Mouse (Mus musculus) heart, postnatal 10 days (tissue): ENCODE data around the gene Ppard. TPM values are rescaled to one million over a fixed set of nuclear protein-coding genes. Genes with fewer than 3 reads are reported as not detected.
A peak's percentile ranks its signal among the peaks of the same experiment; 100 is the strongest.

Experiments
- DNase-seq, 2 experiments: peaks; one replicate each; pipeline ENCODE4 v3.0.0; 2021
- intact Hi-C: fragments of 180-260 bp; cut with DNase I; formaldehyde crosslinking; loops from one replicate; pipeline ENCODE4 v1.15.1; 2025
- total RNA-seq, 2 experiments: library from RNA; stranded (reverse); gene quantifications; 2 replicates each; pipeline ENCODE4 v1.2.3; 2021

Ppard gene
- total RNA-seq, 2 experiments from 2014 or later = 28.0 to 28.8 TPM

DNA sequence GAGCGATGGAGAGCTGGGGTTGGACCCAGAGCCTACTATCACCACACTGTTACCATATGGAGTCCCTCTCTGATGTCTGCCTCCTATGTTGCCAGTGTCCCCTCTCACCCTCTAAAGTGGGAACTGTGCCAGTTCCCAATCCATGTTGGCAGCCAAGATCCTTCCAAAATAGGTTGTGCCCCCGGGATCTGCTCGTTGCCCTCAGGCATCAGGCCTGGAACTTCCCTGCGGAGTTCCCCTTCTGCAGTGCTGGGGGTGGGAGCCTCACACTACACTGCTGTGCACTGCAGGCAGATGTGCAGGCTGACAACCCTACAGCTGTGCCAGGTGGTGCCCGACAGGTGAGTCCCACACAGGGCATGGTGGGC lies 19.8 kb downstream of the Ppard start:
- intact Hi-C loops = no loop called here
- peak; percentile 48 to 53 for DNase-seq

DNA sequence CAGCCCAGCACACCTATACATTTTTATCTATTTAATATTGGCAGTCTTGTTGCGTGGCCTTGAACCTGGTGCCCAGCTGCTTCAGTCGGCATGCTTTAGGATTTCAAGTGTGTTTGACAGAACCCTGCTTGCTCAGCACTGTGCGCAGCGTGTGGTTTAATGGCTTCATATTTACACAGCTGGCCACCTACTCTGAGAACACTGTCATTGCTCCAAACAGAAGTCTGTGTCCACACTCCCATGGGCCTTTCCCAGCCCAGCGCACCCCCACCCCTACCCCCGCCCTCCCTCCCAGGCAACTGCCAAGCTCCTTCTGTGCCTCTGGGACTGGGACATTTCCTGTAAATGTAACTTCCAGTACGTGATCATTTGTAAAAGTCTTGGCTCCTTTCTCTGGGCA lies 20.7 kb downstream of the Ppard start:
- DNase-seq = peak; percentile 59
- intact Hi-C loops = no loop called here

DNA sequence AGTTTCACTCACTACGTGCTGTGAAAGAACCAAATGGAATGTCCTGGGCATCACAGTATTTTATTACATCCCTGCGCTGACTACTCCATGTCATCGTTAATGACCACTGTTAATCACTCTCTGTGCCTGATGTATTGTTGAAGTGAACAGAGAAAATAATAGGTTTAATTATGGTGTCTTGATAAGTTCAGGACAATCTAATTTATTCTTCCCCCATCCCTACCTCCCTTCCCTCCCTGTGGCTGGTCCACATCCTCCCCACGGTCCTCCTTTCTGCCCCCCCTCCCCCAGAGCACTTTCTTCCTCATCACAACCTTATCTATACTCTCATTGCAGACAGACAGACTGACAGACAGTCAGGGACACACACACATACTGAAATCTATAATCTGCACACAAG lies 22.3 kb downstream of the Ppard start:
- DNase-seq = no peak
- intact Hi-C loops = no loop called here

DNA sequence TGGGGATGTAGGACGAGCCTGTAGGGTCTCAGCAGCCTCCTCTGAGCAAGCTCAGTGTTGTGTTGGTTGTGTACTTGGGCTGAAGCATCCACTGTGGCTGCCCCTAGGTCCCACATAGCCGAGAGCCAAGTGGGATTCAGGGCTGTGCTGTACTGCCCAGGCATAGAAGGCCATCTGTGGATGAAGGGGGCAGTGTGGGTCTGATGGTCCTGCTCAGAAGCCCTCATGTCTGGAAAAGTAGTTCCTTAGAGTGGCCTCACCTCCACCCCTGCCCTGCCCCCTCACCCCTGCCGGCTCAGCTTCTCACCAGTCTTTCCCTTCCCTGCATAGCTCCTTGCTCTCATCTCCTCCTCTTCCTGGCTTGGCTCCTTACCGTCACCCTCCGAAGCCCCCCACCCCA lies 23.2 kb downstream of the Ppard start:
- intact Hi-C loops = no loop called here
- no peak for DNase-seq

DNA sequence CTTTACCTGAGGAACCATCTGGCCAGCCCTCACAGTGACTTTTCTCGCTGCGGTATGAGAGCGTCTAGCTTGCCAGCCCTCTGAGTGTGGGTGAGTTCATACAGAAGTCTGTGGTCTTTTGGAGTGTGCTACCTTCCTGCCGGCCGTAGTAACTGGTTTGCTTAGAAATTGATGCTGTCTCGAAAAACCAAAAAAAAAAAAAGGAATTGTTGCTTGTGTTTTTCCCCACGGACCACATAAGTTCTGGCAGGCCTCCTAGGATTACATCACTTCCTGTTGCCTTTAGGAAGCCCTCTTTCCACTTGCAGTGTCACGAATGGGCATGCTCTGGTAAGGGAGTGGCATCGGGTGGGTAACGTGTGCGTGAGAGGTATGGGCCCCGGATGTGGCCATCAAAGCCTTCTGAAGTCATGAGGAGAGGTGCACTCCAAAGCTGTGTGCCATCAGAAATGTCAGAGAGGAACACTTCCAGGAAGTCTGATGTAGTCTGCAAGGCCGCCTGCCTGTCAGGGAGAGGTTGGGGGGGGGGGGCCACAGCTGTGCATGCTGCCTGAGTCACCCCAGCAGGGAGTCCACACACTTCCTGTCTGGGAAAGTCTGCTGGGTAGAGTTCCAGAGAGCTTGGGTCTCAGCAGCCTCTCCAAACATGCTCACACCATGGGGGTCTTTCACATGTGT lies 24.3 kb downstream of the Ppard start:
- DNase-seq = peak; percentile 87 to 89
- intact Hi-C loops = no loop called here

DNA sequence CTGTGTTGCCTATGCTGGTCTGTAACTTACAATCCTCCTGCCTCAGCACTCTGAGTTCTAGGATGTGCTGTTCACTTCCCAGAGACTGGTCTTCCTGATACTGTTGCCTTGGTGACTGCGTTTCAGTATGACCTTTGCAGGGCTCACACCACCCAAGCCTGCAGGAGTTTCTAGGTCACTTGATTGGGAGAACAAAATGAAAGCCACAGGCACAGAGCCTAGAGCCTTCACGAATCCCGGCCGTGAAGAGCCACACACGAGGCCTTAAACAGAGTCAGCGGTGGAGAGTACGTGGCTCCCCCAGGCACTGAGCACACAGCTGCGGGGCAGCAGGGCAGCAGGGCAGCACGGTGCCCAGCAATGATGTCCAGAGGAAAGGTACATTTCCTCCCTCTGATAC lies 25.8 kb downstream of the Ppard start:
- no peak for DNase-seq
- intact Hi-C loops = no loop called here

DNA sequence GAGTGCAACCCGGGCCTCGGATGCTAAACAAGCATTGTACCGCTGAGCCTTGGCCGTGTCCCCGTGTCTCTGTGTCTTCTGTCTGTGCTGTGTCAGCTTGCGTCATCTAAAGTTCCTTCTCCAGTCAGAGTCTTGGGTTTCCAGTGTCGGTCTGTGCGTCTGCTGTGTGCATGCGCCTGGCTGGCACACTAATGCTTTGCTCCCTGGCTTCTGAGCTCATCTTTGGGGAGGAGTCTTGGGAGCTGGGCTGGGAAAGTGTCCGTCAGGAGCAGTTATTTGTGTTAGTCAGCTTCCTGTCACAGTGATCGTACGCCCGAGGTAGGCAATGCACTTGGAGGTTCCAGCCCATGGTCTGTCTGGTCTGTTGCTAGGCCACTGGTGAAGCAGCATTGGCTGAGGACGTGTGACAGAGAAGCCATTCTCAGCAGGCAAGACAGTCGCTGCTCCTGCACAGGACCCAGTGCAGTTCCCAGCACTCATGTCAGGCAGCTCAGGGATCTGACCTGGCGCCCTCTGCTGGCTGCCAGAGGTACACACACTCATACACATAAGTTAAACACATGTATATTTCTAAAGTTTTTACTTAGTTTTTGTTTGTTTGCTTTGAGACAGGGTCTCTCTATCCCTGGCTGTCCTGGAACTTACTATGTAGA lies 27.5 kb downstream of the Ppard start:
- intact Hi-C loops = no loop called here
- DNase-seq = no peak

DNA sequence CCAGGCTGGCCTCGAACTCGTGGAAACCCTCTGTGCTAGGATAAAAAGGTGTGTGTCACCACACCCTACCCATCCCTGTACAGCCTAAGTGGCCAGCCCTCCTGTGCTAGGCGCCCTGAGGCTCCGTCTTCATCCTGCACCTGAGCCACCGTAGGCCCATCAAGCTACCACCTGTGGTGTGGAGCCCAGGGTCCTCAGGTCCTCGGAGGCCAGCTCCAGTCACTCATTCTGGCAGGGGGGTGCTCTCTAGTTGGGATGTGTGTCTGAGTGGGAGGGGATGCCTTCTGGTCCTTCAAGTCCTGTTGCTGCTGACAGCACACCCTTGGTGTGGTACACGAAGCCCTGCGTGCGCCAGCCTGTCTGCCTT lies 28.0 kb downstream of the Ppard start:
- intact Hi-C loops = no loop called here
- no peak for DNase-seq

DNA sequence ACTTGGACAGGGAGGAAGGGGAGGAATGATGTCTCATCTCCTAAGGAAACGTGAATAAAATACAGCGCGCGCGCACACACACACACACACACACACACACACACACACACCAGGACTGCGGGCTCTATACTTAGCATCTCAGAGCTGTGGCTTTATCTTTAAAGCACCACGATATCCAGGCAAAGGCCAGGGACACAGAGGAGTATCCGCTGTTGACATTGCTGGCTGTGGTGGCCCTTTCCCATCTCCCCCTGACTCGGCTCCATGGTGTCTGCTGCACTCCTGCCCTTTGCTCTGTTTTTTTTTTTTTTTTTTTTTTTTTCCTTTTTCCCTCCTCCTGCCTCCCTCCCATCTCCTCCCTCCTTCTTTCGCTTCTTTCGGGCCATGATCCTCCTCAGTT lies 29.3 kb downstream of the Ppard start:
- peak in 1 of 2 experiments; percentile 38 for DNase-seq
- intact Hi-C loops = no loop called here

DNA sequence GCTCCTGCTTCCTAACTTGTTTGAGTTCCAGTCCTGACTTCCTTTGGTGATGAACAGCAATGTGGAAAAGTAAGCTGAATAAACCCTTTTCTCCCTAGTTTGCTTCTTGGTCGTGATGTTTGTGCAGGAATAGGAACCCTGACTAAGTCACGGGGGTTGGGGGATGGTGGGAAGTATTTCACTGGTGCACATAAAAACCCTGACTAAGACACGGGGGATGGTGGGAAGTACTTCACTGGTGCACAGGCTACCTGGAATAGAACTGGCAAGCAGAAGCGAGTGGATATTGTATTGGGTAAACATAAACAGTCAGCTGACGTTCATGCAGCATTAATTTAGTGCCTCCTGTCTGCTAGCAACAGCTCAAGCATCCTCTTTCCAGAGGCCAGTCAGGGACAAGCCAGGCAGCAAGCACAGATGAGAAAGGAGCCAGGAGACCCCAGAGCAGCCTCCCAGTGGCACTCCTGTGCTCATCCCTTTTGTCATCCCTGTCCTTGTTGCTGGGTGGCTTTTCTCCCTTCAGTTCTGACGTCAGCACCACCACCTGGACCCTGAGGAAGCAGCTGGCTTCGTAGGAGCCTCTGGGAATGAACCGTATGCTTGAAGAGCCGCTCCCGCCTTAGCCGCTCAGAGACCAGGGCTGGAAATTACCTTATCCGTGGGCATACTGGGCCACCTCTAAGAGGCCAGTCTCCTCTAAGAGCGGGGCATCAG lies 30.8 kb downstream of the Ppard start:
- no peak for DNase-seq
- intact Hi-C loops = no loop called here

DNA sequence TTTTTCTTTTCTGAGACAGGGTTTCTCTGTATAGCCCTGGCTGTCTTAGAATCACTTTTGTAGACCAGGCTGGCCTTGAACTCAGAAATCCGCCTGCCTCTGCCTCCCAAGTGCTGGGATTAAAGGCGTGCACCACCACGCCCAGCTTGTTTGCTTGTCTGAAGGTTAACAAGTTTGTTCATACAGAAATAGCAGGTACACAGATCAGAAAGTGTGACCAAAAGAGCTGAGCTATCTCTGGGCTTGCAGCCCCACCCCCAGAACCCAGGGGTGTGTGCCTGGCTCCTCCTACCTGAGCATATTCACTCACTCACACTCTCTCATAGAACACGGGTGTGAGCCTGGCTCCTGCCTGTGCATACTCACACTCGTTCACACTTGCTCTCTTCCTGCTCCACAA lies 34.8 kb downstream of the Ppard start:
- no peak for DNase-seq
- intact Hi-C loops = no loop called here

DNA sequence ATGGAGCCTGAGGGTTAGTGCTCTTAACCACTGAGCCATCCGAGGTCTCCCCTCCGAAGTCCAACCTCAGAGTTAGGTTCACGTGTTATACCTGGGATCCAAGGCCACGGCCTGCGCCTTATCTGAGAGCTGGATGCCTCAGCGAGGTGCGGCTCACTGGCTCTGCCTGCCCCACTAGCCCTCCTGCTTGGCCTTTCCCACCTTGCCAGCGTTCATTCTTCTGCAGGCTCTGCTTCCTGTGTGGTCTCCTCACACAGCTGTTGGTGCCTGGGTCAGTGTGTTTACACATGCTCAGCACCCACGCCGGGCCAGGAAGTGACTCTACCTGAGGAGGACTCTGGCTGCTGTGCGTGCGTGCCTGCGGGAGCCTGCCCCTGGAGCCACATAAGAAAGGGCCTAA lies 37.7 kb downstream of the Ppard start:
- intact Hi-C loops = no loop called here
- DNase-seq = no peak

DNA sequence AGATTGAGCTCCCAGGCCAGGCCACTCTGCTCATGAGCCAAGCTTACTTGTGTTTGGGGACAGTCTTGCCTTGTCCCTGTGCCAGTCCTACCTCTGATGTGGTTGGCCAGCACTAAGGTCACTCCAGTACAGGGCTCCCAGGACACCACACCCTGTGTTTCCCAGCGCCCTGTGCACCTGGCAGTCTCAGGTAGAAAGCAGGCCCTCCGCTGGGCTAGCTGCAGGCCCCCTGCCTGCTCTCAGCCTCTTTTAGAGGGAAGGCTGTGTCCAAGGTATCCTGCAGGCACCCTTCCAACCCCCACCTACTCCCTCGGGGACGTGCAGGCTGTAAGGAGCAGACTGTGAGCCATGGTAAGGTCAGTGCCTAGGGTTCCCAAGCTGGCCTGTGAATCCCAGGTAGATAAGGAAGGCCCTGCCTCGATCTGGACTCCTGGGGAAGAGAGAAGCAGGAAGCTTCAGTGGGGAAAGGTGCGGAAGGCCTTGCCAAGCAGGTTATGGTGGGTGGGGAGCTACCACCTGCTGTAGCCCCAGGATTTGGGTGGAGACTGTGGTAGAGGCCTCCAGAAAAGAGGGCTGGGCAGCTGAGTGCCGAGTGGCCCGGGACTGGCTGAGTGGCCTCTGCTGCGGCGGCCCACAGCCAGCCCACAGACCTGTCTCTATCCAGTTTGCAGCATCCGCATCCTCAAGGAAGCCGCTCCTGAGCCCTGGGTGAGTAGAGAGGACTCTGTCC lies 39.2 kb downstream of the Ppard start:
- intact Hi-C loops = no loop called here

DNA sequence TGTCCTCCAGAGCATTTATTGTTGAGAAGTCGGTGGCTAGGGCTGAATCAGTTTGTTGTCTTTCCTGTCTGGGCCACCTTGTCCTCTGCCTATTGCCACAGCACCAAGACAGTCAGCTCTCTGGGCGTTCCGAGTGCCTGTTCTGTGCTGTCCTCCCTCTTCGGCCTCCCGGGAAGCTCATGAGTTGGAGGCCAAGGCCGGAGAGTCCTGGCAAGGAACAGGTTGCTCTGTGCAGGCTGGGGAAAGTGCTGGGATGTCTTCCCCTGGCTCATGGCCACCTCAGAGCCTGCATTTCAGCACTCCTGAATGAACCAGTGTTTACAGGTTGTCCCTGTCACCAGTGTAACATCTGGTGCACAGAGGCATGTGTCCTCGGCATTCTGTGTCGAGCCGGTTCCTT lies 39.8 kb downstream of the Ppard start:
- intact Hi-C loops = no loop called here
- no peak for DNase-seq

More for the DNA sequence above, 39.2 kb downstream of the Ppard start:
- no peak for DNase-seq

DNA sequence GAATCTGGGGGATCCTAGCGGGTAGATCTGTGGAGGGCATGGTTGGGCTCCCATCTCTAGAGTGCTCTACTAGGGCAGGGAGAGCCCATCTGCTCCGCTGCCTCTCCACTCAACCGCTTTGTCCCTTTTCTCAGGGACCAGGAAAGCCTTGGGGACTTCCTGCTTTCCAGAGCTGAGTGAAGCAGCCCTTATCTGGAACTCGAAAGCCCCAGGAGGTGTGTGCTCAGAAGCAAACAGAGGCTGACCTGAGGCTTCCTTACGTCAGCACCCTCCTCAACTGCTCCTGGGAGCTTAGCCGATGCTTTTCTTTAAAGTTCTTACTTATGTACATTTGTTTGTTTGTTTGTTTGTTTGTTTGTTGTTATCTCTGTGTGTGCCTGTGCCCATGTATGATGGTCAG lies 40.3 kb downstream of the Ppard start:
- no peak for DNase-seq

DNA sequence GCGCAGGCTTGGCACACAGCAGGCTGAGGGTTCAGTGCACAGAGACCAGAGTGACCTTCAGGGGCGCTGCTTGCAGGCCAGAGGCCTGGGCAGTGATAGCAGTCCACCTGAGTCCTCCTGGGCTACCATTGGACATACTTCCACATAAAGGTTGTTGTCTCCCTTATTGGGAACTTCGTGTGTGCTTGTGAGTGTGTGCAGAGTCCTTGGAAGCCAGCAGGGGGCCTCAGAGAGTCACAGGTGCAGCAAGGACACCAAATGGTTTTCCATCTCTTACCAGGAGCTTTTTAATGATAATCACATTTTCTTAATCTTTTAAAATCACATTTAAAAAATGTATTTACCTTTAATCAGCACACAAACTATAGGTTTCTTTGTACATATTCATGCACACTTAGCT lies 42.2 kb downstream of the Ppard start:
- intact Hi-C loops = no loop called here

More for the DNA sequence above, 40.3 kb downstream of the Ppard start:
- intact Hi-C loops = no loop called here

DNA sequence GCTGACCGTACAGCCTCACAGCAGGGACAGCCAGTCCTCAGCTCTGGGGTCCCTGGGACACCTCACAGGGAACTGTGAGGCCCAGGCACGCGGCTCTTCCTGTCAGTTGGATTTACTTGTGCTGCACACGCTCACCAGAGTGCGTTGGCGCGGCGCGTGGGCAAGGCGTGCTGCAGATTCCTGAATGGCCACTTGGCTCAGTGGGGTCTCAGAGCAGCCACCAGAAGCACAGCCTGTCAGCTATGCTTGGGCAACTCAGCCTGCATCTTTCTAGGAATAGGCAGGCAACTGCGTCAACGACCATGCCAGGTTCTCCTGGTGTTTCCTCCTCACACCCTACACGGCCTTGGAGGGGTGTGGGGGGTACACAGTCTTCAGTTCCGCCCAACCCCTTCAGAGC lies 44.7 kb downstream of the Ppard start:
- intact Hi-C loops = no loop called here
- no peak for DNase-seq

More for the DNA sequence above, 42.2 kb downstream of the Ppard start:
- no peak for DNase-seq

DNA sequence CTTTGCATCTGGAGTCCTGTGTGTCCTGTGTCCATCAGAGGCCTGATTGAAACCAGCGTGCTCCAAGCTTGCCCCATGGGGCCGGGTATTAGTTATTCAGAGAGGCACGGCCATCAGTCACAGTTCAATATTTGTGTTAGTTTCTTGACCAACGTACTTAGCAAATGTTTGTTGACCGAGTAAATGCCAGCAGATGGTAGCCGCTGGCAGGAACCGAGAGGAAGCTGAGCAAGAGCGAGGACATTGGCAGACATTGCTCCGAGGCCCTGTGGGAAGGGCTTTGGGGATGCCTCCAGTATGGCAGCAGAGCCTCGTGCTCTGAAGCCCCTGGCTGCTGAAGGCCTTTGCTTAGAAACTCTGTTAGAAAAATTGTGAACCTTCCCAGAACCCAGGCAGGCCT lies 45.2 kb downstream of the Ppard start:
- no peak for DNase-seq
- intact Hi-C loops = no loop called here

DNA sequence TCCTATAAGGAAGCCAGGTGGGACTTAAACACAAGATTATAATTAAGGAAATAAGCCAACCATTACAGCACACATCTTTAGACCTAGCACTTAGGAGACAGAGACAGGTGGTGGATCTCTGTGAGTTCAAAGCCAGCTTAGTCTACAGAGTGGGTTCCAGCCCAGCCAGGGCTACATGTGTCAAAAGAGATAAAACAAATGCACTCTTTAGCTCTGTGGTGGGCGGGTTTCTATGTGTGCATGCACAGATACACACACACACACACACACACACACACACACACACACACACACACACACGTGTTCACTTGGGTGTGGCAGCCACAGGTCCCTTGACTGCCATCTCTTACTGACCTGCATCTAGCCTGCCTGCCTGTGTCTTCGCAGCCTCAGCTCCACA lies 45.7 kb downstream of the Ppard start:
- intact Hi-C loops = no loop called here
- no peak for DNase-seq

DNA sequence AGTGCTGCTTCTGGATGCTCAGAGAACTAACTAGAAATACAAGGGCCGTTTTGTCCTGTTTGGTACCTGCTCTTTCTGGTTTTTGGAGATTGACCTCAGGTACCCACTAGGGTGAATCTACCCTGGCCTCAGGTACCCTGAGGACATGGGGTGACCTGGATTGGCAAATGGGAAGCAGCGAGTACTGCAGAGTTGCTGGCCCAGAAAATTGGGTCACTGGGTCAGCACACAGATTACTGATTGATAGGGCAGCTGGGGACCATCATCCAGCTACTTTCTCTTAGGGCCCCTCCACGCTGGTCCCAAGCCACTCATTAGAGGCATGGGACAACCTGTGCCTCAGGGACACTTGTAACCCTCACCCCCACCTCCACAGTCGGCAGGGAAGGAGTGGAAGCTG lies 46.7 kb downstream of the Ppard start:
- DNase-seq = no peak
- intact Hi-C loops = no loop called here

DNA sequence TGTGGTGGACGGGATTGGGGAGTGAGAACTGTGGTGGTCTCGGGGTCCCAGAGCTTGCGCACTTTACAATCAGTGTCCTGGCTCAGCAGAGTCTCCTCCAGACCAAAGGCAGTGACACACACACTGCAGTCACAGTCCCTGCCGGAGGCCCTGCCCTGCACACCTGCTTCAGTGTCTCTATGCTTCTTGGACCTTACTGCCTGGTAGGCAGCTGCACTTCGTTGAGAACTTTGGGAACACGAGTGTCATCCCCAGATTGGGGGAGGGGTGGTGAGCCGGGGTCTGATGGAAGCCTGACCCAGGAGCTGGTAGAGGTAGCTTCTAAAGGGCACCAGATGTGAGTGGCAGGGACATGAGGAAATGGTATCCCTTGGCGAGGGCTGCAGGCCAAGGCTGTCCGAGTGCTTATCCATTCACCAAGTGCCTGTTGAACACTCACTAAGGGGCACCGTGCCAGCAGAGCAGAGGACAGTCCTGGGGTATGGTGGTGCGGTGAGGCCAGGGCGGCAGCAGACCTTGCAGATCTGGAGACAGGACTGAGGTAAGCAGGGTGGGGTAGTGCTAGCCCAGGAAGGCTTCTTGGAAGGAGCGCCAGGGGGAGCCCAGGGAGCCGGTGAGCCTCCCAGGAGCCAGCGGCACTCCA lies 47.4 kb downstream of the Ppard start:
- peak; percentile 80 for DNase-seq
- intact Hi-C loops = no loop called here
